Mouse (Mus musculus) ES-E14 (cell line): Measurements from ENCODE around the gene Jmjd8. TPM values are rescaled to one million over a fixed set of nuclear protein-coding genes. Genes with fewer than 3 reads are reported as not detected.

Source experiments
- DNase-seq: peaks from one replicate; pipeline ENCODE4 v3.0.0-alpha.2; 2013; ENCODE audit warnings: low read depth, low spot score
- H3K27ac ChIP-seq: 2 replicates; pipeline ENCODE4 v1.5.1; 2012; ENCODE audit warnings: low read depth, mild to moderate bottlenecking, low read length, moderate library complexity, mixed read lengths; ENCODE audit not compliant: poor library complexity, insufficient read depth, severe bottlenecking
- H3K36me3 ChIP-seq: 2 replicates; pipeline ENCODE4 v1.6.1; 2012; ENCODE audit warnings: mild to moderate bottlenecking, low read length, moderate library complexity, mixed read lengths; ENCODE audit not compliant: control insufficient read depth, poor library complexity, insufficient read depth, severe bottlenecking
- H3K4me1 ChIP-seq, 2 experiments: fragments of 150-350 bp in 1 of 2; sonication (generic) in 1 of 2; 2 replicates each; pipeline ENCODE4 v1.6.1; 2012; ENCODE audit warnings: low read length in 2 of 2, mild to moderate bottlenecking in 1 of 2, mixed read lengths in 1 of 2; ENCODE audit not compliant: control insufficient read depth in 2 of 2, insufficient read depth in 2 of 2, poor library complexity in 1 of 2
- H3K4me3 ChIP-seq, 2 experiments: fragments of 150-350 bp in 1 of 2; sonication (generic) in 1 of 2; 2 replicates each; pipeline ENCODE4 v1.5.1; 2012; ENCODE audit warnings: low read length in 2 of 2, low read depth in 1 of 2, mild to moderate bottlenecking in 1 of 2, mixed read lengths in 1 of 2; ENCODE audit not compliant: insufficient read depth in 1 of 2, poor library complexity in 1 of 2, severe bottlenecking in 1 of 2
- H3K9ac ChIP-seq: 2 replicates; pipeline ENCODE4 v1.6.1; 2012; ENCODE audit warnings: low read depth, mild to moderate bottlenecking, low read length, mixed read lengths; ENCODE audit not compliant: poor library complexity, insufficient read depth, severe bottlenecking
- H3K9me3 ChIP-seq: fragments of 150-350 bp; sonication (generic); 2 replicates; pipeline ENCODE4 v1.6.1; 2012; ENCODE audit warnings: low read depth, mild to moderate bottlenecking, low read length; ENCODE audit not compliant: control insufficient read depth, insufficient read depth
- CHD2 ChIP-seq: IDR thresholded peaks from 2 replicates; pipeline ENCODE4 v1.6.1; 2014; ENCODE audit warnings: mild to moderate bottlenecking, low read depth, low read length, inconsistent platforms
- HCFC1 ChIP-seq: IDR thresholded peaks from 2 replicates; pipeline ENCODE4 v1.6.1; 2012; ENCODE audit warnings: low read length, inconsistent platforms, borderline replicate concordance; ENCODE audit not compliant: insufficient read depth
- MAFK ChIP-seq: IDR thresholded peaks from 2 replicates; pipeline ENCODE4 v1.6.1; 2014; ENCODE audit warnings: mild to moderate bottlenecking, low read depth, low read length, inconsistent platforms; ENCODE audit not compliant: insufficient read depth
- ZC3H11A ChIP-seq: IDR thresholded peaks from 2 replicates; pipeline ENCODE4 v1.6.1; 2012; ENCODE audit warnings: low read depth, mild to moderate bottlenecking, inconsistent platforms, low read length, borderline replicate concordance
- ZNF384 ChIP-seq: IDR thresholded peaks from 2 replicates; pipeline ENCODE4 v1.6.1; 2012; ENCODE audit warnings: low read depth, low read length, inconsistent platforms
- in situ Hi-C, 2 experiments: fragments of 600-800 bp; cut with MboI; formaldehyde crosslinking; loops; one replicate each; pipeline ENCODE4 v1.15.1; 2025; ENCODE audit warnings: low sequenced_read_pairs in 2 of 2, inconsistent platforms in 1 of 2; ENCODE audit not compliant: unreplicated experiment in 2 of 2
- total RNA-seq: library from RNA; depleted of rRNA; stranded (reverse); fragments of 300-350 nt; gene quantifications from 2 replicates; pipeline ENCODE4 v1.2.3, GENCODE M21; 2012

Gene Jmjd8
- total RNA-seq, 1 experiment, result 25.1 TPM

DNA sequence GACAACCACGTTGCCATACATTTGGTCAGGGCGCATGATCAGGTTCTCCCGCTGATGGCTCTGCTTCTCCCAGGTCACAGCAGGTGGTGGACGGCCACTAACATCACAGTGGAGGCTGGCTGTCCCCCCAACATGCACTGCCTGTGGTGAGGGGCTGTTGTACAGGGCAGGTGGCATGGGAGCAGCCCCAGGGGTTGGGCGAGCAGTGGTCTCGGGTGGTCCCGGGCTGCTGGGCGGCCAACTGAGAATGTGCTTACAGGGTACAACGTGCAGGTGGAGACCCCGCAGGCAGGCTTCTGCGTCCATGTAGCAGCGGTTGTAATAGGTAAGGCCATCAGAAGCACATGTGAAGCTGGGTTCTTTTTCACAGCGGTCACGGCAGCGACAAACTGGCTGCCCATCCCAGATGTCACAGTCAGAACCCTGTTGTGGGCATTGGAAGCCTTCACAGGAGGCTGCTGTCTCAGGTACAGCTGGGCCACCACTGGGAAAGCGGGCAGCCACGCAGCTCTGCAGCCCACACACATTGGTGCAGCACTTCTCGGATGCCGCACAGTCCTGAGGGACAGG is 50.0 kb downstream of the Jmjd8 start:
- H3K4me3 ChIP-seq, result no peak overlapping the region
- H3K4me1 ChIP-seq, result peaks cover 5 to 42% of the 10 kb centered on the region in 2 experiments; a peak in 3 of 4 replicates
- no peak overlapping the region for H3K27ac ChIP-seq
- no peak for DNase-seq
- H3K9ac ChIP-seq, result no peak overlapping the region
- in situ Hi-C loops, result no loop called here
- H3K36me3 ChIP-seq, result peaks cover 23% of the 10 kb centered on the region
- no peaks in the 10 kb centered on the region for H3K9me3 ChIP-seq
- TF ChIP-seq ZC3H11A (no peak), MAFK (no peak), ZNF384 (no peak), CHD2 (no peak), HCFC1 (no peak)

DNA sequence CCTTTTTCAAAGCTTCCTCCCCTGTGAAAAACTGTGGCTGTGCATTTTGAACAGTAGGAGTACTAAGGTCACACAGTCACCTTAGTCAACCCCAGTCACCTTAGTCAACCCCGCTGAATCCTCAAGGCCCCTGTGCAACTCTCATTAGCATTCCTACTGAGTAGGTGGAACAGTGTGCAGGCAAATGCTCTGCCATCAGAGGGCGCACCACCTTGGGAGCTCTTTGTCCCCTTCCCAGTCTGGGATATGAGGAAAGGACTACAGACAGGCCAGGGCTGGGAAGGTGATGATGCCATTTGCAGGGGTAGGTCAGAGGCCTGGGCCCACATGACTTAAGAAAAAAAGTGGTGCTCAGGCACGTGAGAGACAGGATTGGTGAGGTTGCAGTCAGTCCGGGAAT is 50.6 kb downstream of the Jmjd8 start:
- peaks cover 28% of the 10 kb centered on the region for H3K36me3 ChIP-seq
- no peak overlapping the region for H3K4me3 ChIP-seq
- H3K27ac ChIP-seq, result no peak overlapping the region
- in situ Hi-C loops, result no loop called here
- peaks cover 5 to 37% of the 10 kb centered on the region in 2 experiments; a peak in 3 of 4 replicates for H3K4me1 ChIP-seq
- TF ChIP-seq MAFK (no peak), ZC3H11A (no peak), CHD2 (no peak), HCFC1 (0 out of 2 replicates have a peak, but pooled peaks have one; percentile 30), ZNF384 (no peak)
- DNase-seq, result peak; percentile 78
- no peaks in the 10 kb centered on the region for H3K9me3 ChIP-seq
- H3K9ac ChIP-seq, result no peak overlapping the region

DNA sequence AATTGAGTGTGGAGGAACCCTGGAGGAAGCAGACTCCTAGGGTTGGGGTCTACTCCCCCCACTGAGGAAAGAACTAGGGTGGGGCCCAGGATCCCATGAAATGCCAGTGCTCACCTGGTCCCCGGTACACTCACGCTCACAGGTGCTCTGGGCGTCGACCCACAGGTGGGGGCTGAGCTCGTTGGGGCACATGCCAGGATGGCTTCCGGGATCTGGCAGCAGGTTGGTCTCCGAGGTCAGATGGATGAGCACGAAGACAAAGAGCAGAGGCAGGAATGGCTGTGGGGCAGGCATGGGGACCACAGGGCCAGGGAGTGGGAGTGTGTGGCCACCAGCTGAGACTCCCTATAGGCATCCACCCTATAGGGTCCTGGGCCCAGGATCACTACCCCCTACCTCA is 51.1 kb downstream of the Jmjd8 start:
- no peak for DNase-seq
- TF ChIP-seq CHD2 (no peak), HCFC1 (no peak), ZNF384 (no peak), MAFK (no peak), ZC3H11A (no peak)
- Histone ChIP-seq H3K9me3 (no peaks in the 10 kb centered on the region), H3K9ac (no peak overlapping the region), H3K4me3 (no peak overlapping the region), H3K27ac (no peak overlapping the region), H3K4me1 (peaks cover 5 to 38% of the 10 kb centered on the region in 2 experiments; a peak in 3 of 4 replicates), H3K36me3 (peaks cover 33% of the 10 kb centered on the region)
- in situ Hi-C loops, result no loop called here

DNA sequence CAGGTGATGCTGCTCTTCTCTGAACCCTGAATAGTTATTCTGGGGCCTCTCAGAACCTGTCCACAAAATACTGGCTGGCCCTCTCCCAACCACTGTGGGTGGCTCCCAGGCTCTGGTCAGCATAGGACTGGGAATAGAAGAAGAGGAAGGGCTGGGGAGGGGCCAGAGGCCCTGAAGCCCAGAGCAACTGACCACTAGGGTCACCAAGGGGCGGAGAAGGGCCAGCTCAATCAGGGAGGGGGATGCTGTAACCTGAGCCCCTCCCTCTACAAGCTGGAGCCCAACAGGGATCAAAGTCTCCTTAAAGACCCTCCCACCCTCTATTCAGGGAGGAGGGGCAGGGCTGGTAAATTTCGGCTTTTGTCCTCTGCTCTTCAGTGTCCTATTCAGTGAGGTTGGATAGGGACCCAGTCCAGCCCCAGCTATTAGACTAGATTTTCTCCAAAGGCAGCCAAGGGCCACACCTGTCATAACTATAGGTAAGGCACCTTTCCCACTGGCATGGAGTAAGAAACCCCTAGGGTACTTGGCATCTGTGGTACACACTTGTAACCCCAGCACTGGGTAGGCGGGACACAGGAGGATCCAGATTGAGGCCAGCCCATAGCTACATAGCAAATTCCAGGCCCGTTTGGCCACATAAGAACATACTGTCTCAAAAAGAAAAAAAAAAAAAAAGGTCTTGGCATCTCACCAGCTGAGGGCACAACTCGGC is 51.7 kb downstream of the Jmjd8 start, which contains the start of gene Wfikkn1:
Wfikkn1 (minus strand) TSS at position 663 of the 715 bp plus-strand sequence.
- no peak within 1 kb of the TSS for H3K9ac ChIP-seq
- no peak for TF ChIP-seq ZNF384
- no peak for TF ChIP-seq ZC3H11A
- TF ChIP-seq CHD2, result no peak
- no peak for TF ChIP-seq MAFK
- no peak for TF ChIP-seq HCFC1
- H3K9me3 ChIP-seq, result no peaks in the 10 kb centered on the region
- peaks cover 34% of the 10 kb centered on the region for H3K36me3 ChIP-seq
- no peak for DNase-seq
- H3K4me3 ChIP-seq, result no peak within 1 kb of the TSS
- H3K27ac ChIP-seq, result peak within 1 kb of the TSS; percentile 38; the same call in 1 of the 2 replicates
- peaks cover 5 to 42% of the 10 kb centered on the region in 2 experiments; a peak in 3 of 4 replicates for H3K4me1 ChIP-seq
- in situ Hi-C loops, result no loop called here
